Mouse (Mus musculus): ENCODE measurements at regions not wholly inside any gene's neighbourhood (a gene's known extent, or its start where the extent isn't known, plus 50 kb on each side); places are given as distances from the start of the nearest gene placed in this dataset.

DNA sequence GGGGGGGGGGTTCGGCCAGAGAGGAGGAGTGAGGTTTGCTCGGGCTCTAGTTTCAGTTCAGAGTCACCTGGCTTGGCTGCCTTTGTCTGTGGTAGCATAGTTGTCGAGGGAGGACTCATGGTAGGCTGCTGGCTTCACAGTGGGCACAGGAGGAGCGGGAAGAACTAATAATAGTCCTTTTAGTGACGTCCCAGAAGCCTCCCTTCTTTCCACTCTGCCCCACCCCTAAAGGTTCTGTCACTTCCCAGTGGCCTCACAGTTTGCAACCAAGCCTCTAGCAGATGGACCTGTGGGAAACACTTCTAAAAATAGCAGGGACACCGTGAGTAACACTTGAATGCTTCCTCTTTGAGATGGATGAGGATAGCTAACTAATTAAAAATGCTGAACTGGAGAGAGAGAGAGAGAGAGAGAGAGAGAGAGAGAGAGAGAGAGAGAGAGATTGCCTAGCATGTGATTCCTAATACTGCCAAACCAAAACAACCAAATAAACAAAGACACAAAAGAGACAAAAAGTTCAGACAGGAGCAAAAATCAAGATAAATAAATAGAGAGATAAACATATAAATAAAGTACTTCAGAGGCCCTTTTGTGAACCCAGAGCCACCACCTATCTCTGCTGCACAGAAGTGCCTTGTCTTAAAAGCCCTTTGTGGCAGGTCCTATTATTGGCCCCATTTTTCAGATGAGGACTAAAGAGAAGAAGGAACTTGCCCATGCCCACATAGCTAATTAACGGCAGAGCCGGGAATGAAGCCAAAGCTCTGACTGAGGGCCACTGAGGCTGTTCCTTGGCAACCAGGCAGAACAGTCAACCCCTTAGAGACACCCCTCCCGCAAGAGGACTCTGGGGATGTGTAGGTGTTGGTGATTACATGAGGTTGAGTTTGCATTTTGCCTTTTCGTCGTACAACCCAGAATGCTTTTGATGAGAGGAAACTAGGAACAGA is 54.0 kb upstream of the Serp2 start:
- TF ChIP-seq CTCF (IDR thresholded peaks at IDR 0.05; ENCODE audit: extremely low read depth, insufficient read depth, low read length) (no peak), POLR2A (IDR thresholded peaks at IDR 0.05; ENCODE audit: extremely low read depth, insufficient read depth, low read length) (no peak)
